Mouse (Mus musculus) MEL (cell line): Measurements from ENCODE around the gene Tshz2. TPM values are rescaled to one million over a fixed set of nuclear protein-coding genes. Genes with fewer than 3 reads are reported as not detected.
"Not testable (repeated sequence)": the region's sequence is repeated elsewhere in the genome, so short reads cannot be mapped to it uniquely, and the experiment has no call there.

Experiments used
- DNase-seq: peaks from one replicate; pipeline ENCODE4 v3.0.0; 2011; ENCODE audit warnings: low read depth, low spot score
- H3K27ac ChIP-seq: 2 replicates; pipeline ENCODE4 v1.5.1; 2012; ENCODE audit warnings: low read depth, mild to moderate bottlenecking, control low read depth, low read length, moderate library complexity; ENCODE audit not compliant: control insufficient read depth
- H3K27me3 ChIP-seq, 2 experiments: fragments of 150-350 bp in 1 of 2; sonication (generic) in 1 of 2; 2 replicates each; pipeline ENCODE4 v1.6.1; 2012; ENCODE audit warnings: low read length in 2 of 2, mild to moderate bottlenecking in 2 of 2, improper control_type of control experiment in 1 of 2, moderate library complexity in 1 of 2; ENCODE audit not compliant: insufficient read depth in 2 of 2, control insufficient read depth in 1 of 2
- H3K36me3 ChIP-seq, 2 experiments: 2 replicates each; pipeline ENCODE4 v1.6.1; 2012 to 2014; ENCODE audit warnings: low read length in 2 of 2, improper control_type of control experiment in 1 of 2, inconsistent platforms in 1 of 2, mild to moderate bottlenecking in 1 of 2; ENCODE audit not compliant: insufficient read depth in 2 of 2, control insufficient read depth in 1 of 2
- H3K4me1 ChIP-seq, 2 experiments: fragments of 150-350 bp in 1 of 2; sonication (generic) in 1 of 2; 2 replicates each; pipeline ENCODE4 v1.6.1; 2012; ENCODE audit warnings: low read length in 2 of 2, improper control_type of control experiment in 1 of 2, mild to moderate bottlenecking in 1 of 2; ENCODE audit not compliant: insufficient read depth in 2 of 2, control insufficient read depth in 1 of 2
- H3K4me3 ChIP-seq, 2 experiments: fragments of 150-350 bp in 1 of 2; sonication (generic) in 1 of 2; 2 replicates each; pipeline ENCODE4 v1.5.1; 2012; ENCODE audit warnings: low read depth in 2 of 2, low read length in 2 of 2, mild to moderate bottlenecking in 2 of 2, moderate library complexity in 2 of 2, control low read depth in 1 of 2, improper control_type of control experiment in 1 of 2; ENCODE audit not compliant: control insufficient read depth in 1 of 2, insufficient read depth in 1 of 2
- H3K79me2 ChIP-seq: 2 replicates; pipeline ENCODE4 v1.6.1; 2012; ENCODE audit warnings: mild to moderate bottlenecking, low read length, moderate library complexity; ENCODE audit not compliant: control insufficient read depth, poor library complexity, insufficient read depth
- H3K9ac ChIP-seq: 2 replicates; pipeline ENCODE4 v1.6.1; 2012; ENCODE audit warnings: low read depth, mild to moderate bottlenecking, control low read depth, low read length, moderate library complexity; ENCODE audit not compliant: control insufficient read depth, poor library complexity, severe bottlenecking
- H3K9me3 ChIP-seq: fragments of 150-350 bp; sonication (generic); replicated peaks from 2 replicates; pipeline ENCODE4 v1.6.1; 2012; ENCODE audit warnings: mild to moderate bottlenecking, low read length, improper control_type of control experiment, moderate library complexity; ENCODE audit not compliant: insufficient read depth
- BHLHE40 ChIP-seq: IDR thresholded peaks from 2 replicates; pipeline ENCODE4 v1.6.1; 2012; ENCODE audit warnings: low read depth, mild to moderate bottlenecking, inconsistent platforms, low read length, improper control_type of control experiment, borderline replicate concordance
- CTCF ChIP-seq, 3 experiments: IDR thresholded peaks in 2 of 3; conservative IDR thresholded peaks in 1 of 3; 2 replicates each; pipeline ENCODE4 v1.5.1; 2011 to 2012; ENCODE audit warnings: low read length in 3 of 3, low read depth in 2 of 3, mild to moderate bottlenecking in 2 of 3, improper control_type of control experiment in 1 of 3, inconsistent platforms in 1 of 3, mixed read lengths in 1 of 3, moderate library complexity in 1 of 3; ENCODE audit not compliant: control insufficient read depth in 1 of 3, insufficient read depth in 1 of 3, poor library complexity in 1 of 3, severe bottlenecking in 1 of 3
- EP300 ChIP-seq, 2 experiments: IDR thresholded peaks; 2 replicates each; pipeline ENCODE4 v1.6.1; 2011; ENCODE audit warnings: improper control_type of control experiment in 2 of 2, low read length in 2 of 2, low read depth in 1 of 2, mild to moderate bottlenecking in 1 of 2
- MEF2A ChIP-seq: IDR thresholded peaks from 2 replicates; pipeline ENCODE4 v1.6.1; 2014; ENCODE audit warnings: low read depth, mild to moderate bottlenecking, inconsistent platforms, low read length, improper control_type of control experiment; ENCODE audit not compliant: poor library complexity, insufficient replicate concordance, severe bottlenecking; ENCODE audit errors: extremely low read depth
- MXI1 ChIP-seq: IDR thresholded peaks from 2 replicates; pipeline ENCODE4 v1.6.1; 2011; ENCODE audit warnings: mild to moderate bottlenecking, low read depth, low read length, improper control_type of control experiment
- MYC ChIP-seq: IDR thresholded peaks from 2 replicates; pipeline ENCODE4 v1.6.1; 2011; ENCODE audit warnings: low read depth, mild to moderate bottlenecking, low read length, improper control_type of control experiment, moderate library complexity
- NELFE ChIP-seq: IDR thresholded peaks from 2 replicates; pipeline ENCODE4 v1.6.1; 2011; ENCODE audit warnings: low read depth, low read length, improper control_type of control experiment
- POLR2AphosphoS2 ChIP-seq: IDR thresholded peaks from 2 replicates; pipeline ENCODE4 v1.6.1; 2011; ENCODE audit warnings: low read length, improper control_type of control experiment
- TAL1 ChIP-seq: IDR thresholded peaks from 2 replicates; pipeline ENCODE4 v1.6.1; 2012; ENCODE audit warnings: mild to moderate bottlenecking, inconsistent platforms, low read length, moderate library complexity, mixed read lengths
- TCF12 ChIP-seq: IDR thresholded peaks from 2 replicates; pipeline ENCODE4 v1.6.1; 2014; ENCODE audit warnings: low read depth, mild to moderate bottlenecking, inconsistent platforms, low read length, improper control_type of control experiment, moderate library complexity
- UBTF ChIP-seq: IDR thresholded peaks from 2 replicates; pipeline ENCODE4 v1.6.1; 2012; ENCODE audit warnings: low read depth, mild to moderate bottlenecking, inconsistent platforms, low read length, improper control_type of control experiment, moderate library complexity, borderline replicate concordance; ENCODE audit not compliant: insufficient read depth
- USF2 ChIP-seq, 2 experiments: IDR thresholded peaks; 2 replicates each; pipeline ENCODE4 v1.6.1; 2011 to 2012; ENCODE audit warnings: improper control_type of control experiment in 2 of 2, low read length in 2 of 2, borderline replicate concordance in 1 of 2, inconsistent platforms in 1 of 2, low read depth in 1 of 2, mild to moderate bottlenecking in 1 of 2; ENCODE audit not compliant: insufficient read depth in 1 of 2
- ZC3H11A ChIP-seq: IDR thresholded peaks from 2 replicates; pipeline ENCODE4 v1.6.1; 2012; ENCODE audit warnings: low read depth, mild to moderate bottlenecking, inconsistent platforms, low read length, improper control_type of control experiment
- ZKSCAN1 ChIP-seq: IDR thresholded peaks from 2 replicates; pipeline ENCODE4 v1.6.1; 2012; ENCODE audit warnings: low read depth, mild to moderate bottlenecking, inconsistent platforms, low read length, improper control_type of control experiment, moderate library complexity
- ZMIZ1 ChIP-seq: IDR thresholded peaks from 2 replicates; pipeline ENCODE4 v1.6.1; 2012; ENCODE audit warnings: low read depth, mild to moderate bottlenecking, inconsistent platforms, low read length, improper control_type of control experiment, moderate library complexity
- polyA plus RNA-seq, 2 experiments: library from polyadenylated mRNA; stranded (reverse) in 1 of 2; unstranded in 1 of 2; fragments of >175 nt in 1 of 2; fragments of >200 nt in 1 of 2; gene quantifications; 2 replicates each; pipeline versions ENCODE4 v1.2.1 to v1.2.4; 2012; ENCODE audit warnings: low replicate concordance in 2 of 2, low read depth in 1 of 2; ENCODE audit not compliant: insufficient read length in 2 of 2, insufficient read depth in 1 of 2, missing spikeins in 1 of 2
- total RNA-seq: library from RNA; depleted of rRNA; stranded (reverse); fragments of 300-350 nt; gene quantifications from 2 replicates; pipeline ENCODE4 v1.2.3, GENCODE M21; 2012

Tshz2 gene
- total and polyA plus RNA-seq, 3 experiments = not detected

GRCm38 (mm10) chr2:169851606-169852005, 218.8 kb downstream of the Tshz2 start:
- no peak overlapping the region for H3K27ac ChIP-seq
- H3K9me3 ChIP-seq = no peaks in the 10 kb centered on the region
- no peaks in the 10 kb centered on the region for H3K27me3 ChIP-seq
- H3K4me3 ChIP-seq = no peak overlapping the region
- H3K4me1 ChIP-seq = no peaks in the 10 kb centered on the region
- no peaks in the 10 kb centered on the region for H3K36me3 ChIP-seq
- H3K9ac ChIP-seq = no peak overlapping the region
- no peak for TF ChIP-seq ZMIZ1
- TF ChIP-seq USF2 (IDR thresholded peaks at IDR 0.05; ENCODE audit: borderline replicate concordance in 1 of 2, insufficient read depth in 1 of 2, low read depth in 1 of 2, low read length in 2 of 2) = no peak
- TF ChIP-seq MXI1 = no peak
- no peak for TF ChIP-seq UBTF
- TF ChIP-seq NELFE = no peak
- TF ChIP-seq EP300 (IDR thresholded peaks at IDR 0.05; ENCODE audit: low read depth in 1 of 2, low read length in 2 of 2) = no peak
- no peak for DNase-seq
- H3K79me2 ChIP-seq = no peaks in the 10 kb centered on the region

GRCm38 (mm10) chr2:169854491-169854890, 221.7 kb downstream of the Tshz2 start:
- no peak overlapping the region for H3K27ac ChIP-seq
- H3K4me1 ChIP-seq = no peaks in the 10 kb centered on the region
- H3K9ac ChIP-seq = no peak overlapping the region
- no peak overlapping the region for H3K4me3 ChIP-seq
- no peaks in the 10 kb centered on the region for H3K36me3 ChIP-seq
- H3K79me2 ChIP-seq = no peaks in the 10 kb centered on the region
- no peak for DNase-seq
- no peaks in the 10 kb centered on the region for H3K27me3 ChIP-seq
- H3K9me3 ChIP-seq = no peaks in the 10 kb centered on the region
- TF ChIP-seq TAL1 = no peak
- TF ChIP-seq MYC = no peak
- no peak for TF ChIP-seq POLR2AphosphoS2
- no peak for TF ChIP-seq BHLHE40
- TF ChIP-seq CTCF (IDR thresholded peaks at IDR 0.05 in 2 of 3, conservative IDR thresholded peaks at IDR 0.05 in 1 of 3; ENCODE audit: control insufficient read depth in 1 of 3, insufficient read depth in 1 of 3, low read depth in 2 of 3, low read length in 3 of 3, poor library complexity in 1 of 3, severe bottlenecking in 1 of 3) = no peak
- no peak for TF ChIP-seq ZC3H11A
- no peak for TF ChIP-seq TCF12
- no peak for TF ChIP-seq ZKSCAN1
- no peak for TF ChIP-seq MEF2A

- H3K4me1 ChIP-seq, H3K4me3 ChIP-seq, H3K9ac ChIP-seq, H3K27ac ChIP-seq, DNase-seq, H3K79me2 ChIP-seq, H3K36me3 ChIP-seq, H3K9me3 ChIP-seq, H3K27me3 ChIP-seq: not testable (repeated sequence)
Measured at GRCm38 (mm10) chr2:169857041-169857440, 224.2 kb downstream of the Tshz2 start.
